Mouse (Mus musculus) naive thymus-derived CD4-positive, alpha-beta T cell, adult 2 months (primary cell): ENCODE measurements around the gene Sap30l.

Experiments used
- DNase-seq: peaks from one replicate; pipeline ENCODE4 v3.0.0-alpha.2; 2011; ENCODE audit warnings: low read depth

Sap30l gene

GRCm38 (mm10) chr11:57800971-57801765 is at the start of gene Sap30l:
Sap30l (plus strand) TSS chr11:57801637.
- DNase-seq: peak; percentile 96

- DNase-seq: no peak
These were observed 47.8 kb upstream of the Sap30l start for GRCm38 (mm10) chr11:57753538-57754203.

- DNase-seq: no peak
These were observed 42.8 kb upstream of the Sap30l start for GRCm38 (mm10) chr11:57758621-57759020.

- no peak for DNase-seq
These were observed 40.9 kb upstream of the Sap30l start for GRCm38 (mm10) chr11:57760509-57761058.

GRCm38 (mm10) chr11:57761347-57761746 is 40.1 kb upstream of the Sap30l start:
- no peak for DNase-seq

- DNase-seq: peak; percentile 46
These were observed 37.3 kb upstream of the Sap30l start for GRCm38 (mm10) chr11:57764124-57764523.

GRCm38 (mm10) chr11:57766617-57767016 is 34.8 kb upstream of the Sap30l start:
- DNase-seq: no peak

- DNase-seq: no peak
These were observed 34.3 kb upstream of the Sap30l start for GRCm38 (mm10) chr11:57767171-57767570.

GRCm38 (mm10) chr11:57770776-57771175 is 30.7 kb upstream of the Sap30l start:
- DNase-seq: no peak

GRCm38 (mm10) chr11:57771676-57772075 is 29.8 kb upstream of the Sap30l start:
- no peak for DNase-seq

GRCm38 (mm10) chr11:57773479-57773878 is 28.0 kb upstream of the Sap30l start:
- no peak for DNase-seq

- no peak for DNase-seq
These were observed 27.5 kb upstream of the Sap30l start for GRCm38 (mm10) chr11:57773936-57774335.

- DNase-seq: no peak
These were observed 25.6 kb upstream of the Sap30l start for GRCm38 (mm10) chr11:57775868-57776267.

GRCm38 (mm10) chr11:57776546-57776945 is 24.9 kb upstream of the Sap30l start:
- no peak for DNase-seq

GRCm38 (mm10) chr11:57778349-57778748 is 23.1 kb upstream of the Sap30l start:
- peak; percentile 80 for DNase-seq

- no peak for DNase-seq
These were observed 21.6 kb upstream of the Sap30l start for GRCm38 (mm10) chr11:57779824-57780223.

GRCm38 (mm10) chr11:57786616-57787418 is 14.6 kb upstream of the Sap30l start:
- DNase-seq: no peak

GRCm38 (mm10) chr11:57787913-57788312 is 13.5 kb upstream of the Sap30l start:
- DNase-seq: peak; percentile 86

- DNase-seq: peak; percentile 44
These were observed 10.4 kb upstream of the Sap30l start for GRCm38 (mm10) chr11:57790866-57791535.

GRCm38 (mm10) chr11:57795086-57795485 is 6.4 kb upstream of the Sap30l start:
- DNase-seq: no peak

GRCm38 (mm10) chr11:57797828-57798227 is 3.6 kb upstream of the Sap30l start:
- no peak for DNase-seq

GRCm38 (mm10) chr11:57799456-57799855 is 2.0 kb upstream of the Sap30l start:
- no peak for DNase-seq
